Mouse (Mus musculus) kidney, embryonic 16.5 days (tissue): ENCODE results near the gene Ampd1. TPM values are rescaled to one million over a fixed set of nuclear protein-coding genes. Genes with fewer than 3 reads are reported as not detected.
"Not testable (repeated sequence)": the region's sequence is repeated elsewhere in the genome, so short reads cannot be mapped to it uniquely, and the experiment has no call there.

Experiments used
- ATAC-seq: fragments of 200-750 bp; cut with Nextera tagmentation; 2 replicates; pipeline ENCODE4 v1.8.0; 2017; ENCODE audit warnings: moderate TSS enrichment; ENCODE audit not compliant: low FRiP score, low TSS enrichment
- H3K27ac ChIP-seq: fragments of 300-500 bp; sonication (generic); 2 replicates; pipeline ENCODE4 v1.5.1; 2014; ENCODE audit warnings: low read length
- H3K27me3 ChIP-seq: fragments of 300-500 bp; sonication (generic); 2 replicates; pipeline ENCODE4 v1.6.1; 2014; ENCODE audit warnings: low read length, control low read depth, mixed read lengths; ENCODE audit not compliant: insufficient read depth
- H3K36me3 ChIP-seq: fragments of 300-500 bp; sonication (generic); 2 replicates; pipeline ENCODE4 v1.6.1; 2014; ENCODE audit warnings: low read length, control low read depth, mixed read lengths; ENCODE audit not compliant: insufficient read depth
- H3K4me1 ChIP-seq: fragments of 300-500 bp; sonication (generic); 2 replicates; pipeline ENCODE4 v1.6.1; 2014; ENCODE audit warnings: low read length, control low read depth, mixed read lengths; ENCODE audit not compliant: insufficient read depth
- H3K4me2 ChIP-seq: fragments of 300-500 bp; sonication (generic); replicated peaks from 2 replicates; pipeline ENCODE4 v1.6.1; 2014; ENCODE audit warnings: low read depth, low read length
- H3K4me3 ChIP-seq: fragments of 300-500 bp; sonication (generic); 2 replicates; pipeline ENCODE4 v1.5.1; 2014; ENCODE audit warnings: mild to moderate bottlenecking, low read length
- H3K9ac ChIP-seq: fragments of 300-500 bp; sonication (generic); replicated peaks from 2 replicates; pipeline ENCODE4 v1.6.1; 2014; ENCODE audit warnings: low read length
- H3K9me3 ChIP-seq: fragments of 300-500 bp; sonication (generic); 2 replicates; pipeline ENCODE4 v1.6.1; 2016; ENCODE audit warnings: low read length, control low read depth
- WGBS: fragments of 180-500 bp; shearing (Covaris S2); extraction: QIAGEN DNeasy Blood & Tissue Kit; methylation state at CpG from one replicate; pipeline ENCODE4 v1.1.7; 2014; 5-methylcytosine and 5-hydroxymethylcytosine counted together
- polyA plus RNA-seq: library from polyadenylated mRNA; unstranded; fragments of >200 nt; fragmentation: Nextera tagmentation; extraction: Ambion mirVana; gene quantifications from 2 replicates; pipeline ENCODE4 v1.2.1, GENCODE M21; 2015

Ampd1 gene
- polyA plus RNA-seq, 1 experiment from 2014 or later = 0.69 TPM

DNA sequence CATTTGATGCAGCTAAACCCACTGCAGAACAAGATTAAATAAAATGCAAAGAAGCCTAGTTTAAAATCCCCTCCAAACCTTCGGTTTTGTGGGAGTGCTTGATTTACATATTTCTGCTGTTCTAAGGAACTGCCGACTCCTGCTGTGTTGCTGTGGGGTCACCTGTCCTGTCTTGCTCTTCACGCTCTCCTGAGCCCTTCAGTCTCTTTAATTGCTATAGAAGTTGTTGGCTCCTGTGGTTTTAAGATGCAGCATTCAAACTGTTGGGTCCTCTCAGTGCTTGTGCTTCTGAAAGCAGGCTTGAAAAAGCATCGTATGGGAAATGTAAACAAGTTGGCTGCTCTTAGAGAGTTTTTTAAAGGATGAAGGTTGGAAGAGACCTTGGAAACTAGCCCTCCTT is 54.4 kb downstream of the Ampd1 start:
- WGBS = 24% methylated on average over 4 of the region's 4 CpGs
- H3K27ac ChIP-seq = no peak overlapping the region

GRCm38 (mm10) chr3:103129367-103130159 is 55.7 kb downstream of the Ampd1 start:
- Histone ChIP-seq H3K4me1 (peaks cover 22% of the 10 kb centered on the region; the same call in 1 of the 2 replicates), H3K9ac (no peak overlapping the region), H3K4me3 (no peak overlapping the region), H3K9me3 (no peaks in the 10 kb centered on the region), H3K27me3 (no peaks in the 10 kb centered on the region), H3K27ac (peak overlapping the region; percentile 47; the same call in 1 of the 2 replicates), H3K36me3 (no peaks in the 10 kb centered on the region), H3K4me2 (no peak overlapping the region)
- WGBS = 71% methylated on average over 8 of the region's 8 CpGs
- ATAC-seq = peak; percentile 68

More for the DNA sequence above, 54.4 kb downstream of the Ampd1 start:
- Histone ChIP-seq H3K9me3 (no peaks in the 10 kb centered on the region), H3K27me3 (no peaks in the 10 kb centered on the region), H3K4me2 (no peak overlapping the region), H3K9ac (no peak overlapping the region), H3K4me1 (peaks cover 22% of the 10 kb centered on the region; the same call in 1 of the 2 replicates), H3K36me3 (no peaks in the 10 kb centered on the region), H3K4me3 (no peak overlapping the region)
- ATAC-seq = no peak

DNA sequence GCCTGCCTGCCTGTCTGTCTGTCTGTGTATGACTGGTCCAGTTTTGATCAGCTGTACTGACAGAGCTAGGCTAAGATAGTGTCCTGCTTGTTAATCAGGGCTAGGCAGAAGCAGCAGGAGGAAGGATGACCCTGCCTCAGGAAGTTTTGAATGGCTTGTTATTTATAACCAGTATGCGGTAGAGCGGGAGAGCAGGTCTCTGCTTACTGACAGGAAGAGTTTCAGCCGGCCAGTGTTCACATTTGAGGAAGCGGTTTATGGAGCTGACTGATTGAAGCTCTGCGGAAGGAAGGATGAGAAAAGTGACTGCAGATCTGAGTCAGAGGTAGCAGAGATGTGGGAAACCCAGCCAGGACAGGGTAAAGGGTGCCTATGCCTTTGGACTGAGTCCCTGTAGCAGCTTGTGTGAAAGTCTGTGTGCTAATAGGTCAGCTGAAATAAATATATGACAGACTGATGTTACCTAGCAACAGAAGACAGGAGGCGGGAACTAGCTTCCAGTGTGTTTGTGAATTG is 56.5 kb downstream of the Ampd1 start:
- no peaks in the 10 kb centered on the region for H3K9me3 ChIP-seq
- 0 out of 2 replicates have a peak overlapping the region, but pooled peaks have one; percentile 43 for H3K27ac ChIP-seq
- peaks cover 22% of the 10 kb centered on the region; the same call in 1 of the 2 replicates for H3K4me1 ChIP-seq
- ATAC-seq = peak; percentile 91
- H3K4me2 ChIP-seq = peak overlapping the region; percentile 24; the same call in 1 of the 2 replicates
- no peak overlapping the region for H3K4me3 ChIP-seq
- 17% methylated on average over 6 of the region's 6 CpGs for WGBS
- H3K36me3 ChIP-seq = no peaks in the 10 kb centered on the region
- no peaks in the 10 kb centered on the region for H3K27me3 ChIP-seq
- H3K9ac ChIP-seq = no peak overlapping the region

GRCm38 (mm10) chr3:103133098-103133497 is 59.3 kb downstream of the Ampd1 start:
- Histone ChIP-seq H3K9ac (no peak overlapping the region), H3K4me3 (no peak overlapping the region), H3K4me1 (peaks cover 22% of the 10 kb centered on the region; the same call in 1 of the 2 replicates), H3K9me3 (no peaks in the 10 kb centered on the region), H3K27ac (no peak overlapping the region), H3K4me2 (no peak overlapping the region), H3K36me3 (no peaks in the 10 kb centered on the region), H3K27me3 (no peaks in the 10 kb centered on the region)
- 91% methylated on average over 10 of the region's 10 CpGs for WGBS
- no peak for ATAC-seq

GRCm38 (mm10) chr3:103136414-103137077 is 62.7 kb downstream of the Ampd1 start:
- H3K36me3 ChIP-seq = no peaks in the 10 kb centered on the region
- 0 out of 2 replicates have a peak, but pooled peaks cover under 1% of the 10 kb centered on the region for H3K4me1 ChIP-seq
- no peak overlapping the region for H3K4me3 ChIP-seq
- no peaks in the 10 kb centered on the region for H3K27me3 ChIP-seq
- no peak overlapping the region for H3K4me2 ChIP-seq
- H3K9ac ChIP-seq = no peak overlapping the region
- H3K9me3 ChIP-seq = no peaks in the 10 kb centered on the region
- no peak overlapping the region for H3K27ac ChIP-seq
- no peak for ATAC-seq
- 84% methylated on average over 4 of the region's 4 CpGs for WGBS

DNA sequence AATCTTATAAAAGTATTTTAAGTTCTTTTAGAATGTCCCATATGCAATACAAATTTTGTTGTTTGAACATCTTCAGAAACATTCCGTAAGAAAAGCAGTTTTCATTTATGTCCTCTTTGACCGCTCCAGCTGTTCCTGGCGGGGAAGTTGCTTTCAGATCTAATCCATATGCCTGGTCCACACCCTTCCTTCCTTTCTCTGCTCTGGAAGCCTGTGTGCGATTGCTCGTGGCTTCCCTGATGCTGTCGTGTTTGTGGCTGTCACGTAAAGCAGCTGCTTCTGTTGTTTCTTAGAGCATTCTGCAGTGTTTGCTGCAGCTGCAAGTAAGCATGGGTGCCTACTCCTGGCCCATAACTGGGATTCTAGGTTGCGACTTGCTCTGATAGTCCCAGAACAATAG is 65.2 kb downstream of the Ampd1 start:
- Histone ChIP-seq H3K27me3 (no peaks in the 10 kb centered on the region), H3K4me3 (no peak overlapping the region), H3K4me2 (peak overlapping the region; percentile 20; the same call in 1 of the 2 replicates), H3K9me3 (no peaks in the 10 kb centered on the region), H3K9ac (no peak overlapping the region; the same call in 1 of the 2 replicates), H3K4me1 (no peaks in the 10 kb centered on the region), H3K27ac (peak overlapping the region; percentile 50), H3K36me3 (no peaks in the 10 kb centered on the region)
- peak; percentile 84; the same call in 1 of the 2 replicates for ATAC-seq
- 54% methylated on average over 8 of the region's 8 CpGs for WGBS

- H3K4me2 ChIP-seq = 0 out of 2 replicates have a peak overlapping the region, but pooled peaks have one; percentile 20
- not testable (repeated sequence) for ATAC-seq
Measured at GRCm38 (mm10) chr3:103140095-103140838, 66.5 kb downstream of the Ampd1 start.

DNA sequence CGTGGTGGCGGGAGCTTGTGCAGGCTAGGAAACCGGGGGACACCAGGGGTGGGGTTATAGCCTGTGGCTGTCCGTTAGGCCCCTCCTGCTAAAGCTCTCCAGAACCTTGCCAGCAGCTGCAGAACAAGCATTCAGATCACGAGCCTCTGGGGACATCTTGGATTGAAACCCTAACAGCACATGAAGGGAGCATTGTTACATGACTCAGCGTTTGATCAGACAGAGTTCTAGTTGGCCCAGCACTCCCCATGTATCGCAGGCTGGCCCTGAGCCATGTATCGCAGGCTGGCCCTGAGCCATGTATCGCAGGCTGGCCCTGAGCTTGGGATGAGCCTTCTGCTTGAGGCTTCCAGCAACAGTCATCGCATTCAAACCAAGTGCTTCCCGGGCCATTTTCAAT is 67.5 kb downstream of the Ampd1 start:
- Histone ChIP-seq H3K9me3 (no peaks in the 10 kb centered on the region), H3K27ac (no peak overlapping the region), H3K4me2 (no peak overlapping the region), H3K9ac (no peak overlapping the region), H3K36me3 (no peaks in the 10 kb centered on the region), H3K27me3 (no peaks in the 10 kb centered on the region), H3K4me1 (no peaks in the 10 kb centered on the region), H3K4me3 (no peak overlapping the region)
- 90% methylated on average over 11 of the region's 11 CpGs for WGBS
- no peak for ATAC-seq

More at GRCm38 (mm10) chr3:103140095-103140838, 66.5 kb downstream of the Ampd1 start:
- WGBS = 48% methylated on average over 11 of the region's 11 CpGs
- H3K36me3 ChIP-seq, H3K4me1 ChIP-seq, H3K27ac ChIP-seq, H3K9me3 ChIP-seq, H3K4me3 ChIP-seq, H3K27me3 ChIP-seq, H3K9ac ChIP-seq: not testable (repeated sequence)

DNA sequence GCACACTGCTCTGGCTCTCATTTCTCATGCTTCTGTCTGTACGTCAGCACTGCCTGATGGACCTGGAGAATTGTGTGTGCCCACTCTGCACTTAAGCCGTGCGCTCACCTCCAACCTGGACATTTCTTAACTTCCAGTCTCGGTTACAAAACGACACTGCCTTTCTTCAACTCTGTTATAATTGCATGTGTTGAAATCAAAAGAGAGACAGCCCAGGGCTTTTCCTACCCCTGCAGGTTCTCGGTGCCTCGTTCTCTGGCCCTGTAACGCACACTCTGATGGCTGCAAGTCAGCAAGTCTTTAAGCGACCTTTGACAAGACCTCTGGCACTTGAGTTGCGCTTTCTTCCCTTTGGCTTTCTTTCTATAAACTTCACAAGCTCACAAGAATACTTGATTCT is 68.6 kb downstream of the Ampd1 start:
- Histone ChIP-seq H3K9ac (no peak overlapping the region), H3K27me3 (no peaks in the 10 kb centered on the region), H3K4me3 (no peak overlapping the region), H3K4me1 (no peaks in the 10 kb centered on the region), H3K27ac (no peak overlapping the region), H3K4me2 (no peak overlapping the region), H3K36me3 (no peaks in the 10 kb centered on the region), H3K9me3 (no peaks in the 10 kb centered on the region)
- WGBS = 84% methylated on average over 10 of the region's 10 CpGs
- no peak for ATAC-seq
